In genomic region chr7:128237593-128237926, GRCm38 (mm10) we compare ENCODE assay signal across 9 mouse cellular contexts. TPM values are rescaled to one million over a fixed set of nuclear protein-coding genes. Genes with fewer than 3 reads are reported as not detected.
DNase-seq lines count a peak whose midpoint lies in the region; ATAC-seq and TF ChIP-seq lines count a peak whose summit lies in the region.
"Had no signal": no experiment of that assay in that cellular context is flagged by ENCODE, and none has a peak within 500 bp of the region (broad histone marks: within the 10 kb centered on the region; RNA-seq: fewer than 3 reads in every experiment).

No protein-coding gene starts in this region.

- peak; percentile 49; the same call in 1 of the 2 replicates for ATAC-seq in embryonic facial prominence, embryonic 11.5 days (replicated peaks; ENCODE audit: insufficient number of reproducible peaks, low FRiP score, low TSS enrichment, low read depth)
- ATAC-seq in intestine, embryonic 14.5 days (replicated peaks; ENCODE audit: low FRiP score, low TSS enrichment, low read depth): no peak; the same call in 1 of the 2 replicates
- no peak for ATAC-seq in frontal cortex, adult (ENCODE audit: low TSS enrichment)

- H3K4me2 ChIP-seq in embryonic facial prominence, embryonic 11.5 days (ENCODE audit: low read depth, low read length): peak overlapping the region; percentile 73
- H3K4me2 ChIP-seq in intestine, embryonic 14.5 days (ENCODE audit: low read length): peak overlapping the region; percentile 73
- peak overlapping the region; percentile 73 for H3K4me2 ChIP-seq in myocyte (ENCODE audit: low read depth)

- no peaks in the 10 kb centered on the region for H3K9me3 ChIP-seq in embryonic facial prominence, embryonic 11.5 days (replicated peaks; ENCODE audit: control insufficient read depth, low read length)
- H3K9me3 ChIP-seq in intestine, embryonic 14.5 days (ENCODE audit: control insufficient read depth, low read length): no peaks in the 10 kb centered on the region

- peak overlapping the region; percentile 88 for H3K4me3 ChIP-seq in layer of hippocampus, adult 2 months
- H3K4me3 ChIP-seq in embryonic facial prominence, embryonic 11.5 days (ENCODE audit: low read depth, low read length): peak overlapping the region; percentile 63
- H3K4me3 ChIP-seq in intestine, embryonic 14.5 days (ENCODE audit: low read depth, low read length): peak overlapping the region; percentile 67
- peak overlapping the region; percentile 91 for H3K4me3 ChIP-seq in myocyte

- no peak for TF ChIP-seq CTCF in layer of hippocampus, adult 2 months (conservative IDR thresholded peaks at IDR 0.05)

- peak overlapping the region; percentile 96 for H3K27ac ChIP-seq in layer of hippocampus, adult 2 months
- H3K27ac ChIP-seq in embryonic facial prominence, embryonic 11.5 days (replicated peaks; ENCODE audit: low read depth, low read length): peak overlapping the region; percentile 91
- peak overlapping the region; percentile 98 for H3K27ac ChIP-seq in intestine, embryonic 14.5 days (ENCODE audit: low read depth)

- no peaks in the 10 kb centered on the region for H3K27me3 ChIP-seq in embryonic facial prominence, embryonic 11.5 days (ENCODE audit: control insufficient read depth, insufficient read depth, low read length)
- H3K27me3 ChIP-seq in intestine, embryonic 14.5 days (replicated peaks; ENCODE audit: control insufficient read depth, insufficient read depth, low read length): no peaks in the 10 kb centered on the region
- H3K27me3 ChIP-seq in myocyte (ENCODE audit: control insufficient read depth, insufficient read depth, insufficient read length): no peaks in the 10 kb centered on the region

- H3K9ac ChIP-seq in embryonic facial prominence, embryonic 11.5 days (replicated peaks; ENCODE audit: low read length): peak overlapping the region; percentile 85
- peak overlapping the region; percentile 74 for H3K9ac ChIP-seq in intestine, embryonic 14.5 days (ENCODE audit: low read length)

- 0% methylated on average over 25 of the region's 25 CpGs for WGBS in embryonic facial prominence, embryonic 11.5 days
- under 1% methylated on average over 25 of the region's 25 CpGs for WGBS in intestine, embryonic 14.5 days

- no peaks in the 10 kb centered on the region for H3K79me2 ChIP-seq in myocyte (ENCODE audit: control insufficient read depth, insufficient read depth)

- H3K36me3 ChIP-seq in embryonic facial prominence, embryonic 11.5 days (replicated peaks; ENCODE audit: control insufficient read depth, insufficient read depth, low read depth, low read length): no peaks in the 10 kb centered on the region
- peaks cover 32% of the 10 kb centered on the region for H3K36me3 ChIP-seq in intestine, embryonic 14.5 days (ENCODE audit: control insufficient read depth, insufficient read depth, low read length)
- peaks cover 4% of the 10 kb centered on the region for H3K36me3 ChIP-seq in myocyte (ENCODE audit: control insufficient read depth, insufficient read depth)

- TF ChIP-seq POLR2A in myocyte (IDR thresholded peaks at IDR 0.05; ENCODE audit: insufficient read length, low read depth): no peak

- no peak for DNase-seq in layer of hippocampus, adult 2 months (ENCODE audit: low spot score in 2 of 2)
- no peak for DNase-seq in layer of hippocampus, adult 9-11 months
- DNase-seq in embryonic facial prominence, embryonic 11.5 days (ENCODE audit: low spot score): no peak
- no peak for DNase-seq in intestine, embryonic 14.5 days (ENCODE audit: low spot score)
- no peak for DNase-seq in thymus, postnatal 4 days
- DNase-seq in left cerebral cortex, adult 18-20 months (ENCODE audit: low spot score in 2 of 2): no peak

- no peaks in the 10 kb centered on the region for H3K4me1 ChIP-seq in embryonic facial prominence, embryonic 11.5 days (ENCODE audit: control insufficient read depth, insufficient read depth, low read length)
- H3K4me1 ChIP-seq in intestine, embryonic 14.5 days (replicated peaks; ENCODE audit: control insufficient read depth, insufficient read depth, low read length): peaks cover 15% of the 10 kb centered on the region; the same call in 1 of the 2 replicates

- H3ac ChIP-seq in myocyte (ENCODE audit: control insufficient read depth, insufficient read length): peak overlapping the region; percentile 77

TF ChIP-seq in myocyte, 11 proteins besides CTCF, POLR2A, EP300 and RAD21:
- TF ChIP-seq MYOG (IDR thresholded peaks at IDR 0.05; ENCODE audit: control insufficient read depth in 1 of 3, insufficient read depth in 1 of 3, insufficient read length in 2 of 3, low read depth in 2 of 3): no peak
- no peak for TF ChIP-seq POLR2AphosphoS2 (IDR thresholded peaks at IDR 0.05; ENCODE audit: insufficient read length, low read depth)
- no peak for TF ChIP-seq TCF12 (IDR thresholded peaks at IDR 0.05; ENCODE audit: insufficient read depth, poor library complexity, severe bottlenecking)
- no peak for TF ChIP-seq CEBPB (IDR thresholded peaks at IDR 0.05; ENCODE audit: insufficient read depth, poor library complexity, severe bottlenecking)
- TF ChIP-seq USF1 (IDR thresholded peaks at IDR 0.05; ENCODE audit: low read depth): no peak
- no peak for TF ChIP-seq MYOD1 (IDR thresholded peaks at IDR 0.05; ENCODE audit: control insufficient read depth in 1 of 3, insufficient read length in 2 of 3, low read depth in 2 of 3)
- TF ChIP-seq MAX (IDR thresholded peaks at IDR 0.05; ENCODE audit: low read depth): no peak
- TF ChIP-seq REST (IDR thresholded peaks at IDR 0.05; ENCODE audit: insufficient read depth, insufficient read length): no peak
- TF ChIP-seq TCF3 (IDR thresholded peaks at IDR 0.05; ENCODE audit: insufficient read length, low read depth): no peak
- TF ChIP-seq E2F4 (IDR thresholded peaks at IDR 0.05; ENCODE audit: insufficient read depth): no peak
- TF ChIP-seq SRF (IDR thresholded peaks at IDR 0.05; ENCODE audit: control insufficient read depth, insufficient read length, low read depth): no peak

RNA-seq across cellular contexts. Expression of gene 9130023H24Rik, which starts 0.3 kb away (rescaled TPM):
- 1 to 10 TPM; 3.5 to 4.0 TPM for total RNA-seq in layer of hippocampus, adult 2 months (2021)
- polyA plus RNA-seq in embryonic facial prominence, embryonic 11.5 days (2014; fragmentation: Nextera tagmentation; extraction: Ambion mirVana): 10.9 and 13.1 TPM in 2 replicates
- polyA plus RNA-seq in intestine, embryonic 14.5 days (2014; fragmentation: Nextera tagmentation; extraction: Ambion mirVana): 6.5 and 7.6 TPM in 2 replicates
- polyA plus RNA-seq in myocyte (2012; fragmentation: generic; extraction: Trizol): 3.3 TPM
- total RNA-seq in left cerebral cortex, adult 18-20 months (2021): 1 to 10 TPM; 2.9 to 3.6 TPM

RNA-seq across cellular contexts. Expression of gene Armc5, which starts 0.4 kb away (rescaled TPM):
- total RNA-seq in layer of hippocampus, adult 2 months (2021): 10 to 100 TPM; 10.9 to 12.6 TPM
- polyA plus RNA-seq in embryonic facial prominence, embryonic 11.5 days (2014; fragmentation: Nextera tagmentation; extraction: Ambion mirVana): 6.6 and 6.8 TPM in 2 replicates
- polyA plus RNA-seq in intestine, embryonic 14.5 days (2014; fragmentation: Nextera tagmentation; extraction: Ambion mirVana): 13.4 and 13.8 TPM in 2 replicates
- 16.7 TPM for polyA plus RNA-seq in myocyte (2012; fragmentation: generic; extraction: Trizol)
- total RNA-seq in left cerebral cortex, adult 18-20 months (2021): 10 to 100 TPM; 12.2 to 14.7 TPM

RNA-seq across cellular contexts. Expression of gene Tgfb1i1, which starts 9.1 kb away (rescaled TPM):
- total RNA-seq in layer of hippocampus, adult 2 months (2021): 10 to 100 TPM; 12.1 to 13.9 TPM
- 18.5 and 26.2 TPM in 2 replicates for polyA plus RNA-seq in embryonic facial prominence, embryonic 11.5 days (2014; fragmentation: Nextera tagmentation; extraction: Ambion mirVana)
- 178 and 179 TPM in 2 replicates for polyA plus RNA-seq in intestine, embryonic 14.5 days (2014; fragmentation: Nextera tagmentation; extraction: Ambion mirVana)
- polyA plus RNA-seq in myocyte (2012; fragmentation: generic; extraction: Trizol): 58.1 TPM
- total RNA-seq in left cerebral cortex, adult 18-20 months (2021): 10 to 100 TPM; 21.6 to 22.8 TPM

RNA-seq across cellular contexts. Expression of gene Slc5a2, which starts 27.9 kb away (rescaled TPM):
- not detected for total RNA-seq in layer of hippocampus, adult 2 months (2021)
- polyA plus RNA-seq in embryonic facial prominence, embryonic 11.5 days (2014; fragmentation: Nextera tagmentation; extraction: Ambion mirVana): 0.27 TPM in 1 of 2 replicates, not detected in the other
- polyA plus RNA-seq in intestine, embryonic 14.5 days (2014; fragmentation: Nextera tagmentation; extraction: Ambion mirVana): 0.15 TPM in 1 of 2 replicates, not detected in the other
- not detected for polyA plus RNA-seq in myocyte (2012; fragmentation: generic; extraction: Trizol)
- total RNA-seq in left cerebral cortex, adult 18-20 months (2021): not detected
- total RNA-seq: granulocyte monocyte progenitor cell, adult 5-6 weeks had no signal

RNA-seq across cellular contexts. Expression of gene Cox6a2, which starts 31.4 kb away (rescaled TPM):
- total RNA-seq in layer of hippocampus, adult 2 months (2021): 1 to 10 TPM; 1.4 to 2.5 TPM
- polyA plus RNA-seq in embryonic facial prominence, embryonic 11.5 days (2014; fragmentation: Nextera tagmentation; extraction: Ambion mirVana): 0.56 and 2.2 TPM in 2 replicates
- polyA plus RNA-seq in intestine, embryonic 14.5 days (2014; fragmentation: Nextera tagmentation; extraction: Ambion mirVana): not detected in 2 replicates
- 1,017 TPM for polyA plus RNA-seq in myocyte (2012; fragmentation: generic; extraction: Trizol)
- total RNA-seq in left cerebral cortex, adult 18-20 months (2021): 10 to 100 TPM in 1 of 2 experiments, 1 to 10 TPM in 1; 7.5 to 10.4 TPM
